Mouse (Mus musculus): ENCODE data around the gene Cotl1.

Cotl1 gene

DNA sequence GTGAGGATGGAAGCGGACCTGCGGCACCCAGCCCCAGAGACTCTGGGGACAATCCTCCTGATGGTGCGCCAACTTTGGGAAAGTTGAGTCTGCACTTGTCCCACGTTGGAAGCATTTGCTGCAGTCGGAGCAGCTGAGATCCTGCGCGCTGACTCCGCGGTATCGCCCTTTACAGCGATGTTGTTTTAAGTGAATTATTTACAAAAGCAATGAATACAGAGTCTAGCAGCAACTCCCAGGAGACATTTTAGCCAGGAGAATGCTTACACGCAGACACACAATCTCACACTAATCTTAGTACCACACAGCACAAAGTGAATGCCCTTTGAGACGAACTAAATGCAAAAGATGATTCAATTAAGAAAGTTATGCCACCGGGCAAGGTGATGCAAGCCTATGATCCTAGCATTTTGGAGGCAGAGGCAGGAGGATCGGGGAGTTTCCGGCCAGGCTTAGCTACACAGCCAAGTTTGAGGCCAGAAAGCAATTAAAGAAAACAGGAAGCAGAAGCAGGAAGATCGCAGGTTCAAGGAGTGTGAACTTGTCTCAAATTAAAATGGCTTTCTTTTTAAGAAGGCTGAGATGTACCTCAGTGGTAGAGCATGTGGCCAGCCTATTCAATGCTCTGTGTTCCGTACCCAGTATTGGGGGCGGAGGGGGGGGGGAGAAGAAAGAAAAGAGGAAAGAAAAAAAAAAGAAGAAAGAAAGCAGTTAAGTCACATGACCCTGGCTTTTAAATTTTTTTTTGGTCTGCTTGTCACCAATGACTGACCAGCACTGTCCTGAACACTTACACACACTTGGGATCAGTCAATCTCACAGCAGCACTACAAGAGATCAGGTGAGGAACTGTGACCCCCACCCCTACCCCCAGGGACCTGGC is 2.0 kb downstream of the Cotl1 start:
- no peak for DNase-seq (ENCODE audit: low read depth, low spot score)

GRCm38 (mm10) chr8:119837553-119838071 is 2.7 kb downstream of the Cotl1 start:
- DNase-seq (ENCODE audit: low read depth, low spot score), result no peak

- no peak for DNase-seq (ENCODE audit: low read depth, low spot score)
These were observed 3.5 kb downstream of the Cotl1 start for GRCm38 (mm10) chr8:119836831-119837230.

- DNase-seq (ENCODE audit: low read depth, low spot score), result no peak
These were observed 5.1 kb downstream of the Cotl1 start for GRCm38 (mm10) chr8:119835270-119835669.

- DNase-seq (ENCODE audit: low read depth, low spot score), result no peak
These were observed 5.7 kb downstream of the Cotl1 start for GRCm38 (mm10) chr8:119834676-119835075.

GRCm38 (mm10) chr8:119832931-119833330 is 7.4 kb downstream of the Cotl1 start:
- DNase-seq (ENCODE audit: low read depth, low spot score), result no peak

DNA sequence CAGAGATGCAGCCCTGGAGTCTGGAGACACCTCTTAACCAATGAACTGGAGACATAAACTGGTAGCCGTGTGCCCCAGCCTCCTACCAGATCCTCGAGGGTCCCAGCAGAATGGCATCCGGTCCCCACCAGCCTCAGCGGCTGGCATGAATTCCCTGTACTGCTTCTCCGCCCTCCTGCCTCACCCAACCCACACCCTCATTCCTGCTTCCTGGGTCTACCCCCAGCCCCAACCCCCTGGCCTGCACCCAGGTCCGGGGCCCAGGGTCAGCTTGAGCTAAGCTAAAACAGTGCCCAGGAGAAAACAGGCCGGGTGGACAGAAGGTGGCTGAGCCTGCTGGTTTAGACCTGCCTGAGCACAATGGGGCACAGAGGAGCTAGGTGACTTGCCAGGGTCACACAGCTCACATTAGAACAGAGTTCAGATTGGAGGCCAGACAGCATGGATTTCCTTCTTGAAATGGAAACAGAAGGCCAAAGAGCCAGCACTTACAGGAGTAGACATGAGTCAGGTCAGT is 8.2 kb downstream of the Cotl1 start:
- no peak for DNase-seq (ENCODE audit: low read depth, low spot score)

- DNase-seq (ENCODE audit: low read depth, low spot score), result no peak
These were observed 8.9 kb downstream of the Cotl1 start for GRCm38 (mm10) chr8:119831336-119831995.

GRCm38 (mm10) chr8:119830589-119830988 is 9.8 kb downstream of the Cotl1 start:
- peak; percentile 49 for DNase-seq (ENCODE audit: low read depth, low spot score)

DNA sequence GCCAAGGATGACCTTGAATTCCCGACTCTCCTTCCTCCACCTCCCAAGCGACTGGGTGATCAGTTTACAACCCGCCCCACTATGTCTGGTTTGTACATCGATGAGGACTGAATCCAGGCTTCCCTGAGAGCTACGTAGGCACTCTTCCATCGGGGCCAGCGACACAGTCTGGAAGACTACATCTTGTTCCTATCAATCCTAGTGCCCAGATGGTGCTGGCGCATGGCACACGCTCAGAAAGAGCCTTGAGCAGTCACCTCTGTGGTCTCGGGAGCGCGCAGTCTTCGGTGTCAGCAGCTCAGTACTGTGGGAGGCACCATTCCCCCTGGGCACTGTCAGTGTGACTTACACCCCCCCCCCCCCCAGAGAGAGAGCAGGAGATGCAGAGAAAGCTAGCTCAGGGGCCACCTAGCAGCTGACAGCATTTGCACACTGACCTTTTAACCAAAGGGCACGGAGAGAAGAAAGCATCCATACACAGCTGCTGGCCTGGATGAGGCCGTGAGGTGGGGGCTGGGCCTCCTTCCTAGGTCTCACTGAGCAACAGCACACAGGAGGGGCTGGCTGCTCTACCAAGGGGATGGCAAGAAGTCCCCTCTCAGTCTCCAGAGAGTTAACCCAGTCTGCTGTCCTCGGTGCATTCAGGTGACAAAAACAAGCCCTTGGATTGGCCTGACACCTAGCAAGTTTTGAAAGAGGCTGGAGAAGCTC is 10.3 kb downstream of the Cotl1 start:
- no peak for DNase-seq (ENCODE audit: low read depth, low spot score)

- peak; percentile 48 for DNase-seq (ENCODE audit: low read depth, low spot score)
These were observed 10.9 kb downstream of the Cotl1 start for GRCm38 (mm10) chr8:119829420-119829819.

DNA sequence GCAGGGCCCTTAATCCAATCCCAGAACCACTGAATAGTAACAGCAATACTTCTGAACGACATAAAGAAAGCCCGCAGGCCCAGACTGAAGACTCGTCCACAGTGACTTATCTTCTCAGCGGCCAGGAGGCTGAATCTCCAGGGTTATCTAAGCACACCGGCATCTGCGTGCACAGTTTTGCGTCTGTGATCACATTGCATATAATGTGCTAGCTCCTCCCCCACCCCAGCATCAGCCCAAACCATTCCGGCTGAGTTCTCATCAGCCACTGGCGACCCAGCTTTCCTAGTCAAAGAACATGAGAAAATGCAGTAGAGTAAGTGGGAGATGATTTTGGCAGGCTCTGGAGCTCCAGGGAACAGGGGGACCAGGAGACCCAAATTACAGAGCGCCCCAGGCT is 11.3 kb downstream of the Cotl1 start:
- DNase-seq (ENCODE audit: low read depth, low spot score), result no peak

GRCm38 (mm10) chr8:119827721-119828153 is 12.6 kb downstream of the Cotl1 start:
- DNase-seq (ENCODE audit: low read depth, low spot score), result no peak

GRCm38 (mm10) chr8:119826982-119827381 is 13.4 kb downstream of the Cotl1 start:
- no peak for DNase-seq (ENCODE audit: low read depth, low spot score)

DNA sequence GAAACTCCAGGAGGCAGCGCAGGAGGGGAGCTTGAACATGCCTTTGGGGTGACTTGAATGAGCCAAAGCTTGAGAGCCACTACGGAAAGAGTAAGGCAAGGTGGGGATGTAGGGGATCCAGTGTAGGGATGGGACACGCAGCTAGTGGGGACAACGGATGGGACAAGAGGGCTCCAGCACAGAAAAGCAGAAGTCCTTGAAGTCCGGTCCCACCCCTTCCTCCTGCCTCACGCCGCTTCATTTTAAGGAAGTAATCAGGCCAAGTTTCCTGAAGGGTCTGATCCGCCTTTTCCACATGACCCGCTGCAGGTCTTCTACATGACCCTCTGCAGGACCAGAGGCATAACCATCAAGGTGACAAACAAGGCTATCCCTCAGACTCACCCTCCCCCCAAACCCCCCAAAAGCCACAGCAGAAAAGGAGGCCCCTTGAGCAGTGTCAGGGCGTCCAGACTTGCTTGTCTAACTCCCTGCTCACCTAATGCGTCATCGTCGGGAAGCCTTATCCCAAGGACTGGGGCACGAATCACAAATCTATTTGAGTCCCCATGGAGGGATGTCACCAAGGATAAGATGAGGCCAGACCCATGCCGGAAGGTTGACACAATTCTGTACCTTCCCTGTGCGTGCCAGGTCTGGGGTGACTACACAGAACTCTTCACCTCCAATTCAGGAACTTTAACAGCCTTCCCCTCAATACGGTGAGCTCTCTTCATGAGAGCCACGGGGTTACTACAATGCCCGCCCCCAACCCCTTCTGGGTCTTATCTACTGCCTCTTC is 14.2 kb downstream of the Cotl1 start:
- no peak for DNase-seq (ENCODE audit: low read depth, low spot score)

- no peak for DNase-seq (ENCODE audit: low read depth, low spot score)
These were observed 15.5 kb downstream of the Cotl1 start for GRCm38 (mm10) chr8:119824809-119825273.

- no peak for DNase-seq (ENCODE audit: low read depth, low spot score)
These were observed 16.2 kb downstream of the Cotl1 start for GRCm38 (mm10) chr8:119824100-119824499.

DNA sequence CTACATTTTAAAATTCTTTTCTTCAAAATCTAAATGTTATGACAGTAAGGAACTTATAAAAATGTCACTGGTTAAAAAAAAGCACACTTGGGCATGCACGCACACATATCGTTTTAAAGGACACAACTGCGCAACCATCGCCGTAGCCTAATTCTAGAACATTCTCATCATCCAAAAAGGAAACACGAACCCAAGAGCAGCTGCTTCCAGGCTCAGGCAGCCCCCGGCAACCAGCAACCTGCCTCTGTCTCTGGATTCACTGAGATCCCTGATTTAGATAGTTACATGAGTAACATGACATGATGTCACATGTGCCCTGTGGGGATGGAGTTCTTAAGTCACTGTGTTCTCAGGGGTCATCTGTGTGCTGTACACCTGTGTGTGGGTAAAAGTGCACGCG is 17.1 kb downstream of the Cotl1 start:
- DNase-seq (ENCODE audit: low read depth, low spot score), result no peak

DNA sequence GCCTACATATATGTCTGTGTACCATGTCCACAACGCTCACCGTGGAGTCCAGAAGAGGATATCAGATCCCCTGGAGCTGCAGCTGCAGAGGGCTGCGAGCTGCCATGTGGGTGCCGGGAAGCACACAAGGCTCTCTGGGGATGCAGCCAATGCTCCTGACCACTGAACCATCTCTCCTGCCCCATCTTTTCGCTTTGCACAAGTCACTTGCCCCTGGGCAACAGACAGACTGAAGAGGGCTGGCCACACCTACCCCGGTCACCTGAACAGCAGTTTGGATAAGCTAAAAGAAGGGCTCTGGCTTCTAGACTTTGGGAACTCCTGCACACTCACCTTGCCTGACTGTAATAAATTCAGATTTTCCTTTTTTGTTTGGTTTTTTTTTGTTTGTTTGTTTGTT is 18.7 kb downstream of the Cotl1 start:
- DNase-seq (ENCODE audit: low read depth, low spot score), result no peak

DNA sequence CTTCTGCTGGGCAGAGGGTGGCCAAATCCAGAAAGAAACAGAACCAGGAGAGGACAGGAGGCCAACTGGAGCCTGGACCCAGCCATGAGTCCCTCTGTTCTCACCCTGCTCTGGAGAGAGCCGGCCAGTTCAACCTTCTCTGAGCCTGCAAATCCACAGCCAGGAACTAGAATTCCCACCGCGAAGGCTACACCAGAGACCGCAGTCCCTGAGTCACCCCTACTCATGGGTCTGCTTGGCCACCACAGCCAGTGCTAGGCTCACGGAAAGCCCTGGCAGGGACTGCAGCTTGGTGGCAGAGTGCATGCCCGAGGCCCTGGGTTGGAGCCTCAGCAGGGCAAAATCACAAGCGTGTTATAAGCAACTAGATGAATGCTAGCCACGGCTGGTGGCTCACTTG is 20.4 kb downstream of the Cotl1 start:
- DNase-seq (ENCODE audit: low read depth, low spot score), result no peak

DNA sequence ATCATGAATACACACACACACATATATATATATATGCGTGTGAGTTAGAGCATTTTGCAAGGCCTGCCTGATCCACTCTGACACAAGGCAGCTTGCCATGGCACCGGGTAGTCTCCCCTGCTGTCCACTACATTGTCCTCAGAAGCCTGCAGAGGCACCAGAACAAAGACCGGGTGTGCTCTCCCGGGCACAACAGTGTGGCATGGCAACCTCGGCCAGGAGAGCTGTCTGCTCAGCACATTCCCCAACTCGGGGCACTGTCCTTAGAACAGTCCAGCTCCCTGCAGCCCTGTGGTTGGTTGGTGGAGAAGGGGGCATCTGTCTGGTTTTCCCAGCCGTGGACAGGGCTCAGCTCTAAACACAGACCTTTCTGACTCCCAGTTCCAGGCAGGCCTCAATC is 21.0 kb downstream of the Cotl1 start:
- no peak for DNase-seq (ENCODE audit: low read depth, low spot score)

Data from ZHBTc4 (cell line).